Mouse (Mus musculus) central nervous system, embryonic 18 days (tissue): ENCODE measurements around the gene Hoxa10. TPM values are rescaled to one million over a fixed set of nuclear protein-coding genes. Genes with fewer than 3 reads are reported as not detected.

Source experiments
- polyA plus RNA-seq: library from polyadenylated mRNA; depleted of rRNA; stranded (reverse); fragments of >200 nt; gene quantifications from 2 replicates; pipeline ENCODE4 v1.2.3, GENCODE M21; 2012; rRNA removed

Gene Hoxa10
- not detected in 2 replicates for polyA plus RNA-seq

GRCm38 (mm10) chr6:52240389-52241000 lies at the start of gene Hoxa10:
Hoxa10 (minus strand) TSS chr6:52240854.

GRCm38 (mm10) chr6:52260654-52261575 lies 20.3 kb upstream of the Hoxa10 start, which contains the start of gene Hoxa13:
Hoxa13 (minus strand) TSS chr6:52260880.

DNA sequence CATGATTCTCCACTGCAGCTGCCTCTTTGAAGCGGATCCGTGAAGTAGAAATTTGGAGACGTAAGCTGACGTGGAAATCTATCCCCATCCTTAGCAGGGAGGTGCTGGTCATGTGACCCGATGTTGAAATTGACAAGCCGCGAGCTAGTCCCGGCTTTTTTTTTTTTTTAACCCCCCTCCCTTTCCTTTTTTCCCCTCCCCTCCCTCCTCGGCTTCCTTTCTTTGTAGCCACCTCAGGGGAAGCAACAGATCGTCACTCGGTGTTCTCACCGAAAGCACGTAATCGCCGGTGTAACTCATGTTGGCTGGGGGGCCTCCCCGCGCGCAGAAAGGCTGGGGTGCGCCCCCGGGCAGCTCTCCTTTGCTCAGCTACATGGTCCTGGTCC lies 5.1 kb upstream of the Hoxa10 start, which contains the start of gene Hoxa11:
Gene Hoxa11, minus strand, starts transcription at position 54 of the 386 bp plus-strand sequence.

GRCm38 (mm10) chr6:52230516-52231165 lies 10.0 kb downstream of the Hoxa10 start, which contains the start of gene Hoxa9:
Hoxa9 (minus strand) TSS chr6:52231089.

GRCm38 (mm10) chr6:52221337-52221992 lies 19.2 kb downstream of the Hoxa10 start, which contains the start of gene Hoxa7:
Hoxa7 (minus strand) TSS chr6:52221854.

GRCm38 (mm10) chr6:52213119-52213986 lies 27.3 kb downstream of the Hoxa10 start, which contains the start of the genes Hoxa3 and Gm28308:
Hoxa3 (minus strand) TSS chr6:52213336.
Gm28308 (minus strand) TSS chr6:52213339.

DNA sequence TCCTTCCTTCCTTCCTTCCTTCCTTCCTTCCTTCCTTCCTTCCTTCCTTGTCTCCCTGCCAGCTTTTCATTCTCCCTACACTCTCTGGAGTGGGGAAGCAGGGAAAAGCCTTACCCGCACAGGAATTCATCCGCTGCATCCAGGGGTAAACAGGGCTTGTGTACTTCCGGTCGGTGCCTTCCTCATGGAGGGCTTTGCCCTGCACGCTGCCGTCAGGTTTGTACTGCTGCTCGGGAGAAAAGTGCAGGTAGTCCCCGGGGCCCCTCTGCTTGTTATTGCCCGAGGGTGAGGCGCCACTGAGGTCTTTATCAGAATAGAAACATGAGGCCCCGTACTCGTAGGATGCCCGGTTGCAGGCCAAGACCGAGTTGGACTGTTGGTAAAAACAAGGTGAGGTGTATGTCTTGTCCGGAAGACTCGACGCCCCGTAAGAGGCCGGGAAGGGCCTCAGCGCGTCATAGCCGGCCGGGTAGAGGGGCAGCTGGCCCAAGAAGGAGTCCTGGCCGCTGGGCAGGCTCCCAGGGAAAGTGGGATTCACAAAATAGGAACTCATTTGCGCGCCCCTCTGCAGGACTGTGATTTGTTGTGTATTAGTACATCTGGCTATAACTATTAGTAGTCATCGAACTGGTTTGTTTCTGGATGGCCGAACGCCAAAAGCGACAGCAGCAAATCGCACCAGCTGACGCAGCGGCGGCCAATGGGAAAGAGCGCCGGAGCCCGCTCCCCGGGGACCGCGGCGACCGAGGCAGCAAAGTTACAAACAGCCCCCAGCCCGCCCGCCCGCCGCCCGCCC lies 32.4 kb downstream of the Hoxa10 start, which contains the start of gene Hoxa6:
Gene Hoxa6, minus strand, starts transcription at position 651 of the 796 bp plus-strand sequence.

DNA sequence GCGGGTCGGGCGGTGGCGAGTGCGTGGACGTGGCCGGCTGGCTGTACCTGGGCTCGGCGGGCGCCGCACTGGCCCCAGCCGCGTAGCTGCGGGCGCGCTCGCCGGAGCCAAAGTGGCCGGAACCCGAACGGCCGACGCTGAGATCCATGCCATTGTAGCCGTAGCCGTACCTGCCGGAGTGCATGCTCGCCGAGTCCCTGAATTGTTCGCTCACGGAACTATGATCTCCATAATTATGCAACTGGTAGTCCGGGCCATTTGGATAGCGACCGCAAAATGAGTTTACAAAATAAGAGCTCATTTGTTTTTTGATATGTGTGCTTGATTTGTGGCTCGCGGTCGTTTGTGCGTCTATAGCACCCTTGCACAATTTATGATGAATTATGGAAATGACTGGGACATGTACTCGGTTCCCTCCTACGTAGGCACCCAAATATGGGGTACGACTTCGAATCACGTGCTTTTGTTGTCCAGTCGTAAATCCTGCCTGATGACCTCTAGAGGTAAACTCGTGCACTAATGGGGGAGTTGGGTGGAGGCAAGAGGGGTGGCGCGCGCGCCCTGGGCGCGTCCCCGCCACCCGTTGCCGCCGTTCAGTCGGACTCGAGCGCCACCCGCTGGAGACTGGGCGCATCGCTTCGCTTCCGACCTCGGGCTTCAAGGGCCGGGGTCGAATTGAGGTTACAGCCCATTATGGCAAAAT lies 36.5 kb downstream of the Hoxa10 start, which contains the start of gene Hoxa5:
Gene Hoxa5, minus strand, starts transcription at position 538 of the 703 bp plus-strand sequence.

DNA sequence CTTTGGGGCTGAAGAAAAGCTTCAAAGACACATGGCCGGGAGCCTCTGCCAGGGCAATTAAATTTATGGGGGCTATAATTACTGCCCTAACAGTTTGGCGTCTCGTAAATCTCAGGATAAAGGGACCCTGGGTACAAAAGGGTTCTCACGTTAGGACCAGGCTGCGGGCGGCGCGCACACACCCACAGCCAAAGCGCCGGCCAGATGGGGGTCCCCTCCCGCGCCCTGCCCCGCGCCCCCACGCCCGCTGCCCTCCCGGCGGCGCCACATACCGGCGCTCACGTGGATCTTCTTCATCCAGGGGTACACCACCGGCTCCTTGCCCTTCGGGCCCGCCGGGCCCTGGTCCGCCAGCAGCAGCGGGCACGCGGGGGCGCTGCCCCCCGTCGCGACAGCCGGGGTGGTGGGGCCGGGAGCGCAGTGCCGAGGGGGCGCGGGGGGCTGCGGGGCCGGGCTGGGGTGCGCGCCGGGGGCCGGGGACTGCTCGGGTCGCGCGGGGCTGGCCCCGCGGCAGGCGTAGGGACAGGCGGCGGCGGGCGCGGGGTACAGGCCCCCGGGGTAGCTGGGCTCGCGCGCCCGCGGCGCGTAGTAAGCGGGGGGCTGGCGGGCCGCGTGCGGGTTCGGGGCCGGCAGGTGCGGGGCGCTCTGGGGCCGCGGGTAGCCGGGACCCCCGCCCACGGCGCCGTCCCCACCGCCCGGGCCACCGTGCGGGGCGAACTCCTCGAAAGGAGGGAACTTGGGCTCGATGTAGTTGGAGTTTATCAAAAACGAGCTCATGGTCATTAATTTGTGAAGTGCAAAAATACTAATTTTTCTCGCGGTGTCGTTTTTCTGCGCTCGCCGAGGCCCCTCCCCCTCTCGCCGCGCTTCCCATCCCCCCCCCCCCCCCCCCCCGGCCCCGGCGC lies 49.5 kb downstream of the Hoxa10 start, which contains the start of gene Hoxa4:
Gene Hoxa4, minus strand, starts transcription at position 848 of the 905 bp plus-strand sequence.

Other genes with a start within 250 kb of the Hoxa10 start
- 7.5 and 8.6 TPM in 2 replicates for gene Skap2, start 228.3 kb downstream of the Hoxa10 start, polyA plus RNA-seq
- 0.11 and 0.14 TPM in 2 replicates for gene Hoxa1, start 82.5 kb downstream of the Hoxa10 start, polyA plus RNA-seq
- 0.32 and 2.1 TPM in 2 replicates for gene Hoxa2, start 76.0 kb downstream of the Hoxa10 start, polyA plus RNA-seq
- gene 5730596B20Rik, start 63.4 kb downstream of the Hoxa10 start, polyA plus RNA-seq = 0.04 TPM in 1 of 2 replicates, not detected in the other
- 0.44 TPM in 1 of 2 replicates, not detected in the other for gene Hoxa4, start 49.1 kb downstream of the Hoxa10 start, polyA plus RNA-seq
- 0.05 and 0.43 TPM in 2 replicates for gene Hoxa5, start 36.3 kb downstream of the Hoxa10 start, polyA plus RNA-seq
- gene Hoxa6, start 32.1 kb downstream of the Hoxa10 start, polyA plus RNA-seq = not detected in 2 replicates
- gene Hoxa3, start 27.5 kb downstream of the Hoxa10 start, polyA plus RNA-seq = 0.10 and 0.80 TPM in 2 replicates
- not detected in 2 replicates for gene Gm28308, start 27.5 kb downstream of the Hoxa10 start, polyA plus RNA-seq
- not detected in 2 replicates for gene Hoxa7, start 19.0 kb downstream of the Hoxa10 start, polyA plus RNA-seq
- gene Hoxa9, start 9.8 kb downstream of the Hoxa10 start, polyA plus RNA-seq = 0.08 TPM in 1 of 2 replicates, not detected in the other
- not detected in 2 replicates for gene Hoxa11, start 5.0 kb upstream of the Hoxa10 start, polyA plus RNA-seq
- not detected in 2 replicates for gene Hoxa13, start 20.0 kb upstream of the Hoxa10 start, polyA plus RNA-seq
- gene Evx1, start 72.6 kb upstream of the Hoxa10 start, polyA plus RNA-seq = 0.51 and 0.69 TPM in 2 replicates